Mouse (Mus musculus) testis, adult 2 months (tissue): ENCODE results near the gene Efcab8.

Source experiments
- CTCF ChIP-seq: fragments of 200-500 bp; IDR thresholded peaks from 2 replicates; pipeline ENCODE4 v1.5.1; 2012; ENCODE audit warnings: low read depth, mild to moderate bottlenecking, inconsistent platforms, low read length, moderate library complexity; ENCODE audit not compliant: control insufficient read depth, insufficient read depth, insufficient replicate concordance
- POLR2A ChIP-seq: fragments of 200-500 bp; IDR thresholded peaks from 2 replicates; pipeline ENCODE4 v1.6.1; 2012; ENCODE audit warnings: low read depth, mild to moderate bottlenecking, inconsistent platforms, low read length, moderate library complexity; ENCODE audit not compliant: control insufficient read depth

- peak; percentile 28; the same call in 1 of the 2 replicates for TF ChIP-seq POLR2A
- TF ChIP-seq CTCF: no peak
These were observed 91.3 kb downstream of the Efcab8 start, which contains the start of gene Sun5 for GRCm38 (mm10) chr2:153870984-153871383.
